ENCODE assay signal across 12 mouse cellular contexts in the genomic region with DNA sequence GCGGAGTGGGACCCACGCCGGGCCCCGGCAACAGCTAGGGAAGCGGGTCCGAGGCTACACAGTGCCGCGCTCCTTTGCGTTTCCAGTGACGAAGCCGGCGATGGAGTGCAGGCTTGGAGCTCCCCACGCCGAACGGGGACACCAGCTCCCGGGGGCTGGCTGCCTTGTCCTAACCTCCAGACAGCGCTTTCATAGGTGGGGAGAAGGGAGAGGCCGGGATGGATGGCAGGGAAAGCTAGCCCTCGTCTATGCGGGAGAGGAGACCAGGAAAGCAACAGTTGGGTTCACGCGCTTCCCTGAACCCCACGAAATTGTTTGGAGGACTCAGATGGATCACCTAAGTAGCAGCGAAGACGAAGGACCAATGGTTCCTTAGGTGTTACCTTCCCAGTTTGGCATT. TPM values are rescaled to one million over a fixed set of nuclear protein-coding genes. Genes with fewer than 3 reads are reported as not detected.
A peak's percentile ranks its signal among the peaks of the same experiment; 100 is the strongest.
DNase-seq lines count a peak whose midpoint lies in the region; ATAC-seq and TF ChIP-seq lines count a peak whose summit lies in the region.
"Had no signal": no experiment of that assay in that cellular context is flagged by ENCODE, and none has a peak within 500 bp of the region (broad histone marks: within the 10 kb centered on the region; RNA-seq: fewer than 3 reads in every experiment).

No protein-coding gene starts in this region.

- H3K36me3 ChIP-seq in kidney, embryonic 14.5 days (ENCODE audit: control insufficient read depth, insufficient read depth, low read length): peaks cover 14% of the 10 kb centered on the region; the same call in 1 of the 2 replicates
- no peaks in the 10 kb centered on the region for H3K36me3 ChIP-seq in embryonic facial prominence, embryonic 14.5 days (ENCODE audit: control insufficient read depth, insufficient read depth, low read length)
- no peaks in the 10 kb centered on the region for H3K36me3 ChIP-seq in myocyte (ENCODE audit: control insufficient read depth, insufficient read depth)
- H3K36me3 ChIP-seq: lung, embryonic 15.5 days had no signal

- peak overlapping the region; percentile 70 for H3K4me2 ChIP-seq in kidney, embryonic 14.5 days (replicated peaks; ENCODE audit: low read depth, low read length)
- H3K4me2 ChIP-seq in embryonic facial prominence, embryonic 14.5 days (ENCODE audit: low read depth, low read length): peak overlapping the region; percentile 91
- H3K4me2 ChIP-seq in myocyte (ENCODE audit: low read depth): peak overlapping the region; percentile 55
- H3K4me2 ChIP-seq: lung, embryonic 15.5 days had no signal

- TF ChIP-seq POLR2A in myocyte (IDR thresholded peaks at IDR 0.05; ENCODE audit: insufficient read length, low read depth): no peak

- no peak for ATAC-seq in kidney, embryonic 14.5 days (ENCODE audit: low FRiP score, low TSS enrichment)
- no peak for ATAC-seq in embryonic facial prominence, embryonic 14.5 days (ENCODE audit: low read depth)

- WGBS in kidney, embryonic 14.5 days: 2% methylated on average over 25 of the region's 25 CpGs
- WGBS in embryonic facial prominence, embryonic 14.5 days: 6% methylated on average over 24 of the region's 25 CpGs

- H3K27me3 ChIP-seq in kidney, embryonic 14.5 days (ENCODE audit: control insufficient read depth, insufficient read depth, low read length): peaks cover 11% of the 10 kb centered on the region; the same call in 1 of the 2 replicates
- H3K27me3 ChIP-seq in embryonic facial prominence, embryonic 14.5 days (replicated peaks; ENCODE audit: control insufficient read depth, insufficient read depth, low read length): peaks cover 67% of the 10 kb centered on the region
- no peaks in the 10 kb centered on the region for H3K27me3 ChIP-seq in myocyte (ENCODE audit: control insufficient read depth, insufficient read depth, insufficient read length)

- H3K27ac ChIP-seq in kidney, embryonic 14.5 days (ENCODE audit: low read depth, low read length): peak overlapping the region; percentile 59
- H3K27ac ChIP-seq in embryonic facial prominence, embryonic 14.5 days (replicated peaks; ENCODE audit: low read depth, low read length): no peak overlapping the region; the same call in 1 of the 2 replicates
- H3K27ac ChIP-seq: left cerebral cortex, adult 2 months; lung, embryonic 15.5 days had no signal

- peaks cover 14% of the 10 kb centered on the region for H3K4me1 ChIP-seq in kidney, embryonic 14.5 days (ENCODE audit: control insufficient read depth, insufficient read depth, low read length)
- H3K4me1 ChIP-seq in embryonic facial prominence, embryonic 14.5 days (ENCODE audit: control insufficient read depth, insufficient read depth, low read length): peaks cover 5% of the 10 kb centered on the region

- H3ac ChIP-seq in myocyte (ENCODE audit: control insufficient read depth, insufficient read length): no peak overlapping the region

- DNase-seq in embryo, embryonic 10.5 days (ENCODE audit: low spot score): peak; percentile 52
- DNase-seq in embryo, embryonic 10 days (ENCODE audit: low spot score): no peak
- DNase-seq in kidney, postnatal 36 days: no peak
- DNase-seq in embryonic facial prominence, embryonic 14.5 days (ENCODE audit: low spot score): no peak
- DNase-seq in right cerebral cortex, postnatal 14 days: no peak
- no peak for DNase-seq in layer of hippocampus, adult 9-10 months (ENCODE audit: low spot score)
- DNase-seq: cerebellum, adult 11 months had no signal

- H3K79me2 ChIP-seq in myocyte (ENCODE audit: control insufficient read depth, insufficient read depth): peaks cover 26% of the 10 kb centered on the region

- H3K4me3 ChIP-seq in kidney, embryonic 14.5 days (ENCODE audit: low read length): peak overlapping the region; percentile 39
- peak overlapping the region; percentile 25 for H3K4me3 ChIP-seq in embryonic facial prominence, embryonic 14.5 days (ENCODE audit: low read depth, low read length)
- H3K4me3 ChIP-seq in myocyte: no peak overlapping the region
- H3K4me3 ChIP-seq: left cerebral cortex, adult 2 months; lung, embryonic 15.5 days had no signal

- H3K9ac ChIP-seq in kidney, embryonic 14.5 days (ENCODE audit: low read depth, low read length): peak overlapping the region; percentile 72
- H3K9ac ChIP-seq in embryonic facial prominence, embryonic 14.5 days (ENCODE audit: low read depth, low read length): peak overlapping the region; percentile 45; the same call in 1 of the 2 replicates
- H3K9ac ChIP-seq: lung, embryonic 15.5 days had no signal

- H3K9me3 ChIP-seq in kidney, embryonic 14.5 days (ENCODE audit: control insufficient read depth, low read length): no peaks in the 10 kb centered on the region
- H3K9me3 ChIP-seq in embryonic facial prominence, embryonic 14.5 days (ENCODE audit: control insufficient read depth, low read length): no peaks in the 10 kb centered on the region
- H3K9me3 ChIP-seq: lung, embryonic 15.5 days had no signal

TF ChIP-seq in myocyte, 11 proteins besides CTCF, POLR2A, EP300 and RAD21:
- TF ChIP-seq SRF (IDR thresholded peaks at IDR 0.05; ENCODE audit: control insufficient read depth, insufficient read length, low read depth): no peak
- no peak for TF ChIP-seq USF1 (IDR thresholded peaks at IDR 0.05; ENCODE audit: low read depth)

RNA-seq across cellular contexts. Expression of a gene that starts 0.8 kb away (rescaled TPM):
- polyA plus RNA-seq in kidney, embryonic 14.5 days (2014; fragmentation: Nextera tagmentation; extraction: Ambion mirVana): 48.3 and 52.3 TPM in 2 replicates
- 7.4 and 9.4 TPM in 2 replicates for polyA plus RNA-seq in embryonic facial prominence, embryonic 14.5 days (2014; fragmentation: Nextera tagmentation; extraction: Ambion mirVana)
- 7.3 TPM for polyA plus RNA-seq in myocyte (2012; fragmentation: generic; extraction: Trizol)

RNA-seq across cellular contexts. Expression of a gene that starts 6.9 kb away (rescaled TPM):
- polyA plus RNA-seq in kidney, embryonic 14.5 days (2014; fragmentation: Nextera tagmentation; extraction: Ambion mirVana): 67.0 and 72.8 TPM in 2 replicates
- polyA plus RNA-seq in embryonic facial prominence, embryonic 14.5 days (2014; fragmentation: Nextera tagmentation; extraction: Ambion mirVana): 46.1 and 56.7 TPM in 2 replicates
- polyA plus RNA-seq in myocyte (2012; fragmentation: generic; extraction: Trizol): 22.3 TPM

RNA-seq across cellular contexts. Expression of a gene that starts 12.6 kb away (rescaled TPM):
- polyA plus RNA-seq in kidney, embryonic 14.5 days (2014; fragmentation: Nextera tagmentation; extraction: Ambion mirVana): 6.6 and 7.1 TPM in 2 replicates
- 0.32 and 0.96 TPM in 2 replicates for polyA plus RNA-seq in embryonic facial prominence, embryonic 14.5 days (2014; fragmentation: Nextera tagmentation; extraction: Ambion mirVana)
- 2.6 TPM for polyA plus RNA-seq in myocyte (2012; fragmentation: generic; extraction: Trizol)
- polyA plus RNA-seq: midbrain, embryonic 14.5 days had no signal

RNA-seq across cellular contexts. Expression of a gene that starts 30.9 kb away (rescaled TPM):
- 0.74 and 0.93 TPM in 2 replicates for polyA plus RNA-seq in kidney, embryonic 14.5 days (2014; fragmentation: Nextera tagmentation; extraction: Ambion mirVana)
- 7.0 and 7.6 TPM in 2 replicates for polyA plus RNA-seq in embryonic facial prominence, embryonic 14.5 days (2014; fragmentation: Nextera tagmentation; extraction: Ambion mirVana)
- not detected for polyA plus RNA-seq in myocyte (2012; fragmentation: generic; extraction: Trizol)
